Mouse (Mus musculus) thymus, adult 2 months (tissue): ENCODE data around the gene Gm10577.

Experiments used
- CTCF ChIP-seq: fragments of 200-500 bp; IDR thresholded peaks from 2 replicates; pipeline ENCODE4 v1.5.1; 2012; ENCODE audit warnings: mild to moderate bottlenecking, control low read depth, low read length, moderate library complexity, borderline replicate concordance; ENCODE audit not compliant: control insufficient read depth, poor library complexity, insufficient read depth; ENCODE audit errors: extremely low read depth
- POLR2A ChIP-seq: fragments of 200-500 bp; IDR thresholded peaks from 2 replicates; pipeline ENCODE4 v1.6.1; 2012; ENCODE audit warnings: mild to moderate bottlenecking, low read length, control low read depth, moderate library complexity; ENCODE audit not compliant: control insufficient read depth, poor library complexity, insufficient read depth; ENCODE audit errors: extremely low read depth

- TF ChIP-seq CTCF (peak; percentile 67; the same call in 1 of the 2 replicates), POLR2A (no peak)
These were observed 48.3 kb upstream of the Gm10577 start, which contains the start of gene Raver2 for GRCm38 (mm10) chr4:101068786-101069153.
